Mouse (Mus musculus) intestine, embryonic 16.5 days (tissue): ENCODE measurements around the gene Mpeg1. TPM values are rescaled to one million over a fixed set of nuclear protein-coding genes. Genes with fewer than 3 reads are reported as not detected.

Experiments
- ATAC-seq: fragments of 200-750 bp; cut with Nextera tagmentation; 2 replicates; pipeline ENCODE4 v1.8.0; 2017; ENCODE audit warnings: moderate TSS enrichment, moderate library complexity
- H3K27ac ChIP-seq: fragments of 300-500 bp; sonication (generic); 2 replicates; pipeline ENCODE4 v1.5.1; 2014; ENCODE audit warnings: mild to moderate bottlenecking, low read length
- H3K27me3 ChIP-seq: fragments of 300-500 bp; sonication (generic); replicated peaks from 2 replicates; pipeline ENCODE4 v1.6.1; 2014; ENCODE audit warnings: low read length, control low read depth, mixed read lengths; ENCODE audit not compliant: control insufficient read depth, insufficient read depth
- H3K36me3 ChIP-seq: fragments of 300-500 bp; sonication (generic); 2 replicates; pipeline ENCODE4 v1.6.1; 2014; ENCODE audit warnings: low read length, control low read depth; ENCODE audit not compliant: control insufficient read depth, insufficient read depth
- H3K4me1 ChIP-seq: fragments of 300-500 bp; sonication (generic); 2 replicates; pipeline ENCODE4 v1.6.1; 2014; ENCODE audit warnings: low read length, control low read depth, mixed read lengths; ENCODE audit not compliant: control insufficient read depth, insufficient read depth
- H3K4me2 ChIP-seq: fragments of 300-500 bp; sonication (generic); 2 replicates; pipeline ENCODE4 v1.6.1; 2014; ENCODE audit warnings: low read depth, low read length, control low read depth
- H3K4me3 ChIP-seq: fragments of 300-500 bp; sonication (generic); 2 replicates; pipeline ENCODE4 v1.5.1; 2014; ENCODE audit warnings: mild to moderate bottlenecking, low read length
- H3K9ac ChIP-seq: fragments of 300-500 bp; sonication (generic); 2 replicates; pipeline ENCODE4 v1.6.1; 2014; ENCODE audit warnings: low read depth, low read length
- H3K9me3 ChIP-seq: fragments of 300-500 bp; sonication (generic); 2 replicates; pipeline ENCODE4 v1.6.1; 2016; ENCODE audit warnings: low read length, control low read depth; ENCODE audit not compliant: control insufficient read depth
- WGBS: fragments of 180-500 bp; shearing (Covaris S2); extraction: QIAGEN DNeasy Blood & Tissue Kit; methylation state at CpG from one replicate; pipeline ENCODE4 v1.1.7; 2014; 5-methylcytosine and 5-hydroxymethylcytosine counted together
- polyA plus RNA-seq: library from polyadenylated mRNA; unstranded; fragments of >200 nt; fragmentation: Nextera tagmentation; extraction: Ambion mirVana; gene quantifications from 2 replicates; pipeline ENCODE4 v1.2.1, GENCODE M21; 2015

The Mpeg1 gene
- polyA plus RNA-seq, 1 experiment from 2014 or later, result 0.97 TPM

DNA sequence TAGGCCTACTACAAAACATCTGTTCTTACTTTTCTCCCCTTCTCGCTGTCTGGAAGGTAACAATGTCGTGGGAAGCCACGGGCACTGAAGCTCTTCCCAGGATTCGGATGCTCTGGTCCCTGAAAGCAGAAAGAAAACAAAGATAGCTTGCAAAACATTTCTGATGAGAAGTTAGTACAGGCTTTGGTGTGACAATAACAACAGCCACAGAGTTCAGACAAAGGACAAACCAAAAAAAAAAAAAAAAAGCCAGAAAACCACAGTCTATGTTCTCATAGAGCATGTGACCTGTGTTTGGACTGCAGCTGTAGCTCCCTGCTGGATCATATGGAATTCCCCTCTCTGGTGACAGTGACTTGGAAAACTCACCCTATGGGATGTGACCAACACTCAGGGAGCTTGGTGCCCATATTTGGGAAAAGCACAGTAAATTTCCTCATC lies 12.6 kb downstream of the Mpeg1 start:
- Histone ChIP-seq H3K9ac (no peak overlapping the region), H3K4me2 (no peak overlapping the region), H3K9me3 (no peaks in the 10 kb centered on the region), H3K27me3 (no peaks in the 10 kb centered on the region), H3K36me3 (peaks cover 8% of the 10 kb centered on the region; the same call in 1 of the 2 replicates), H3K27ac (peak overlapping the region; percentile 60), H3K4me3 (no peak overlapping the region), H3K4me1 (peaks cover 28% of the 10 kb centered on the region)
- WGBS, result 80% methylated on average over 4 of the region's 4 CpGs
- ATAC-seq, result no peak

DNA sequence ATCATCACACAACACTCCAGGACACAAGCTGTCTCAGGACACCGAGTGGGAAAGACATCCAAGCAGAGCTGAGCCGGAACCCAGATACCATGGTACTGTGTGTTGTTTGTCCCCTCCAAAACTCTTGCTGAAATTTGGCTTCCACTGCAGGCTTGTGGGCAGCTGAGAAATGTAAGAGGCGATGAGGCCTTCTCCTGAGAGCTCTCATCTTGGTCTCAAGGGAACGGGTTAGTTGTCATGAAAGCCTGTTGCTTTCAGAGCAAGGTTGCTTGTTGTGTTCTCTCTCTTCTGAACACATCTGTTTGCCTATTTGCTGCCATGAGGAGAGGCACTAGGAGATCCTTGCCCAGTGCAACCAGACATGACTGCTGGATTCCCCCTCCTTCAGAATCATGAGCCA lies 13.4 kb downstream of the Mpeg1 start:
- Histone ChIP-seq H3K9ac (no peak overlapping the region), H3K4me3 (no peak overlapping the region), H3K4me2 (no peak overlapping the region), H3K27me3 (no peaks in the 10 kb centered on the region), H3K9me3 (no peaks in the 10 kb centered on the region), H3K27ac (no peak overlapping the region), H3K36me3 (peaks cover 2% of the 10 kb centered on the region; the same call in 1 of the 2 replicates), H3K4me1 (peaks cover 28% of the 10 kb centered on the region)
- 89% methylated on average over 4 of the region's 4 CpGs for WGBS
- ATAC-seq, result no peak

DNA sequence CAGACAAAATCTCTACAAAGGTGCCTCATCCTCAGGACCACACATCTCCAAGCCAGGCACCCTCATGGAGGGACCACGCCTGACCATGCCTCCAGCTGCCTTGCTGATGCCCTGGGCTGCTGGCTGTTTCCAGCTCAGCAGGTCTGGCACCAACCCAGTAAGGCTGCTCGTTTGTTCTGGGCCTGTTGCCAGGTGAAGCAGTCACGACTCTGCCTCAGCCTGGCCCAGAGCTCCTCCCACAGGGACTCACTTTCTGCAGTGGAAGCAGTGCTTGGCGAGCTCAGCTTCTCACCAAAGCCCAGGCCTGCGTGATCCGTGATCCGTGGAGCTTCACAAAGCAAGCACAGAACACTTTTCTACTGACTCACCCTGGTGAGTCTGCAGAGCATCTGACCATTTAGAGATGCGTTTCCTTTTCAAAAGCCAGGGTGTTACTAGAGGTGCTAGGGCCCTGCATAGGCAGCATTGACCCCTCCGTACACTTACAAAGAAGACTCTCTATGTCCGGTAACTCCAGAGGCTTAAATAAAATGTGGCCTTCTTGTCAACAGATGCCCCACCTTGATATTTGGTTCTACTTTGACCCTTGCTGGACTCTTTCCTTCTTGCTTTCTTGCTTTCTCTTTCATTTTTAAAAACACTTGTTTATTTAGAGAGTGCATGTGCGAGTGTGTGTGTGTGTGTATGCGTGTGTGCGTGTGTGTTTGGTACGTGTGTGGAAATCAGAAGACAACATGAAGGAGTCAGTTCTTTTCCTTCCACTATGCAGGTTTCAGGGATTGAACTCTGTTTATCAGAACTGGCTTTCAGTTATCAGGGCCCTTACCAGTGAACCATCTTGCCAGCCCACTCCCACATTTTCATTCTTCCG lies 15.0 kb downstream of the Mpeg1 start:
- Histone ChIP-seq H3K27me3 (no peaks in the 10 kb centered on the region), H3K4me3 (no peak overlapping the region), H3K9me3 (no peaks in the 10 kb centered on the region), H3K27ac (peak overlapping the region; percentile 81), H3K4me2 (peak overlapping the region; percentile 13; the same call in 1 of the 2 replicates), H3K4me1 (peaks cover 28% of the 10 kb centered on the region), H3K9ac (peak overlapping the region; percentile 30; the same call in 1 of the 2 replicates), H3K36me3 (no peaks in the 10 kb centered on the region; the same call in 1 of the 2 replicates)
- WGBS, result 51% methylated on average over 15 of the region's 15 CpGs
- ATAC-seq, result peak; percentile 94

DNA sequence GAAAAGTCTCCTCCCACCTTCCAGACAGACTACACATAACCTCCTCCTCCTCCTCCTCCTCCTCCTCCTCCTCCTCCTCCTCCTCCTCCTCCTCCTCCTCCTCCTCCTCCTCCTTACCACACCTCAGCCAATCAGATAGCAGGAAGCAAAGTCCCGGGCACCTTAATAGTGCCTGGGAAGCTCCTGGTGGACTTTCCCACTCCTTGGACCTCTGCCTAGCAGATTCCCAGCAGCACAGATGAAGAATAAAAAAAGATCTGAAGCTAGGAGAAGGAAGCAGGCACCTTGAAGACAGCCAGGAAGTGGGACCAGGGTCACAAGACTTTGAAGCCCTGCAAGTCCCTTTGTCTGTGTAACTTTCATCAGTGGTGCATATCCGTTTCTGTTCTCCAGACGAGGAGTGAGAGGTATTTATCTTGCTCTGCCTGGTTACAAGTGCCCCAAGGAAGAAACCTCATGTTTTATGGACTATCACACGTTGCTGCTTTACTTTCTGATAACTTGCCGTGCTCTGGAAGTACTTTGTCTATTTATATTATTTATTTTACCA lies 16.2 kb downstream of the Mpeg1 start:
- H3K27me3 ChIP-seq, result no peaks in the 10 kb centered on the region
- H3K9ac ChIP-seq, result no peak overlapping the region
- peaks cover 6% of the 10 kb centered on the region; the same call in 1 of the 2 replicates for H3K36me3 ChIP-seq
- H3K9me3 ChIP-seq, result no peaks in the 10 kb centered on the region
- H3K27ac ChIP-seq, result peak overlapping the region; percentile 81
- WGBS, result 22% methylated on average over 5 of the region's 5 CpGs
- H3K4me3 ChIP-seq, result no peak overlapping the region
- no peak overlapping the region for H3K4me2 ChIP-seq
- H3K4me1 ChIP-seq, result peaks cover 26% of the 10 kb centered on the region
- ATAC-seq, result peak; percentile 57

DNA sequence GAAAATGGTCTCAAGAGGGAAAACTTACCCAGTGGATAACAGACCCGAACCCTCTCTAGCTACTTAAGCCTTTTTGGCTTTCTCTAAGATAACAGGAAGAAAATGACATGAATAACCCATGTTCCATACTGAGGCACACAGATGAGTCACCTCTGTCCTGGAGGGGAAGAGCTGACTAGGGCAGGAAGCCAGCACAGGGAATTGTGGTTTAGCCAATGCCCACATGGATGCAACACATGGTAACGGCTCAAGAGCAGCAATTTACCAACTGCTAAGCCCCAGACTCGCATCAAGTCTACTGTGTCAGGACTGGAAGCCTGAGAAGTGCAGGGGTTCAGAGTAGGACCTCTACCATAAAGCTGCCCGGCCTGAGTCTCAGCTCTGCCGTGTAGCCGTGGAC lies 17.8 kb downstream of the Mpeg1 start:
- WGBS, result 93% methylated on average over 6 of the region's 6 CpGs
- H3K9ac ChIP-seq, result no peak overlapping the region

DNA sequence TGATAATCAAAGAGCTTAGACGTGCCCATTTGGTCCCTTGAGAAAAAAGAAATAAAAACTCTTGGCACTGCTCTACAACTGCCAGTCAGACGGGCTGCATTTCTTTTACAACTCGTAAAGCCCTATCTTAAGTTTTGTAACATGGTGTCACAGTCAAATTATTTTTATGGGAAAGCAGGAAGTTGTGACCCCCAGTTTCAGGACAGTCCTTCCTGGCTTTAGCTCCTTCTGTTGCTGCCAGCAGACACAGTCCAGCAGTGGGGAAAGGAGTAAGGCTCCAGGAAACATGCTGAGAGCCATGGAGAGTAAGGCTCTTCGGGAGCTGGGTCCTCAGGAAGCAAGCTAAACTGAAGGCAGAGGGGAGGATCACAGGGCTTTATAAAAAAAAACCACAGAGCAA lies 23.2 kb downstream of the Mpeg1 start:
- no peak for ATAC-seq
- H3K4me2 ChIP-seq, result no peak overlapping the region
- no peak overlapping the region for H3K9ac ChIP-seq
- H3K4me3 ChIP-seq, result no peak overlapping the region
- peaks cover 35% of the 10 kb centered on the region for H3K4me1 ChIP-seq
- WGBS, result 71% methylated on average over 4 of the region's 4 CpGs
- H3K27ac ChIP-seq, result no peak overlapping the region
- H3K27me3 ChIP-seq, result no peaks in the 10 kb centered on the region
- no peaks in the 10 kb centered on the region for H3K9me3 ChIP-seq
- H3K36me3 ChIP-seq, result peaks cover 21% of the 10 kb centered on the region; the same call in 1 of the 2 replicates

More for the DNA sequence above, 17.8 kb downstream of the Mpeg1 start:
- Histone ChIP-seq H3K36me3 (peaks cover 9% of the 10 kb centered on the region; the same call in 1 of the 2 replicates), H3K27me3 (no peaks in the 10 kb centered on the region), H3K9me3 (no peaks in the 10 kb centered on the region), H3K27ac (no peak overlapping the region), H3K4me2 (no peak overlapping the region), H3K4me3 (no peak overlapping the region), H3K4me1 (peaks cover 20% of the 10 kb centered on the region)
- no peak for ATAC-seq

DNA sequence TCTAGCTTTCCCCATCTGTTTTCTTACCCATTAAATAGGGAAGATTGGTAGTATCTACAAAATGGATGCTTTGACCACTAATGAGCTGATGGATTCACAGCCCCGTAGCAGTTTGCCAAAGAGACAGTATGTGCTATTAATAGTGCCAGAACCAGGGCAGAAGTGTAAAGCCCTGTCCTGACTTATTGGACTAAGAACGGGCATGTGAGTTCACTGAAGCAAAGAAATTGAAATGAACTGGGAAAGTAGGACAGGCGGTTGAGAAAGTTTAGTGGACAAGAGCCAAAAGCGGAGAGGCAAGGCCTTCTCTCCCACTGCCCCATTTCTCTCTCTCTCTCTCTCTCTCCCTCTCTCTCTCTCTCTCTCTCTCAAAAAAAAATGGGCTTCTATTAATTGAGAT lies 23.6 kb downstream of the Mpeg1 start:
- Histone ChIP-seq H3K4me1 (peaks cover 37% of the 10 kb centered on the region), H3K27me3 (no peaks in the 10 kb centered on the region), H3K9ac (no peak overlapping the region), H3K27ac (no peak overlapping the region), H3K4me3 (no peak overlapping the region), H3K4me2 (no peak overlapping the region), H3K9me3 (no peaks in the 10 kb centered on the region), H3K36me3 (peaks cover 21% of the 10 kb centered on the region; the same call in 1 of the 2 replicates)
- ATAC-seq, result no peak
- WGBS, result 71% methylated on average over 4 of the region's 4 CpGs

DNA sequence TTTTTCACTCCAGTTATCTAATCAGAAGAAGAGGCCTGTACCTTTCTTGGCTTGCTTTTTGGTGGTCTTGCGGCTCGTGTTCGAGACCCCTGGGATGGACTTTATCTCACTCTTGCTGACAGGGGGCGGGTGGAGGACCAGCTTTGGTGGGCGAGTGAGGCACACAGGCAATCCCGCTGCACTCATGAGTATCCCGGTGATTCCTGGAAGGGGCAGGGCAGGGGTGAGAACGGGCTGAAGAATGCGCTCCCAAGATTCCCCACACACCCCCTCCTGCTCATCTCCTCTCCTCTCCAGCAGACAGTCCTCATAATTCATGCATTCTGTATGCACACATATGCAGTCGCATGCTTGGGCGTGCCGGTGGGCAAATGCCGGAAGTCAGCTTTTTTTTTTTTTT lies 24.6 kb downstream of the Mpeg1 start:
- H3K9ac ChIP-seq, result no peak overlapping the region
- no peaks in the 10 kb centered on the region for H3K9me3 ChIP-seq
- H3K27me3 ChIP-seq, result no peaks in the 10 kb centered on the region
- WGBS, result 75% methylated on average over 13 of the region's 13 CpGs
- H3K27ac ChIP-seq, result no peak overlapping the region
- no peak for ATAC-seq
- no peak overlapping the region for H3K4me3 ChIP-seq
- H3K4me1 ChIP-seq, result peaks cover 42% of the 10 kb centered on the region
- H3K4me2 ChIP-seq, result no peak overlapping the region
- peaks cover 21% of the 10 kb centered on the region; the same call in 1 of the 2 replicates for H3K36me3 ChIP-seq

DNA sequence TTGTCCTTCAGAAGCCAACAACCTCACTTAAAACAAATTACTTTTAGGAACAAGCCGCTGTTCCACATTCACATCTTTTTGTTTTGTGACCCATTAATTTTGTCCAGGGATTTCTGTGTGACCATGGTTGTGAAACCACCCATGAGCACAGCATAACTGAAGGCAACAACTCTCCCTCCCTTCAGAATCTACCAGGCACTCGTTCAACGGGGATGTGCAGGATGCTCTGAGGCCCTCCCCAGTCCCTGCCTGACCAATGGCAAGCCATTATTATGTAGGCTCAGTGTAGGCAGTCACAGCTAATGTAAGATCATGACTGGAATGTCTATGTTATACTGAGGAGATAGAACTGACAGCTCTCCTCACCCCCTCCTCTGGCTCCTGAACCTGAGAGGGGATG lies 25.1 kb downstream of the Mpeg1 start:
- no peak overlapping the region for H3K27ac ChIP-seq
- peaks cover 21% of the 10 kb centered on the region; the same call in 1 of the 2 replicates for H3K36me3 ChIP-seq
- H3K27me3 ChIP-seq, result no peaks in the 10 kb centered on the region
- ATAC-seq, result no peak
- no peaks in the 10 kb centered on the region for H3K9me3 ChIP-seq
- H3K9ac ChIP-seq, result no peak overlapping the region
- no peak overlapping the region for H3K4me3 ChIP-seq
- WGBS, result 65% methylated on average over 3 of the region's 3 CpGs
- no peak overlapping the region for H3K4me2 ChIP-seq
- H3K4me1 ChIP-seq, result peaks cover 42% of the 10 kb centered on the region
